Mouse (Mus musculus) C2C12 (cell line): ENCODE data around the gene Gabpb2. TPM values are rescaled to one million over a fixed set of nuclear protein-coding genes. Genes with fewer than 3 reads are reported as not detected.
A peak's percentile ranks its signal among the peaks of the same experiment; 100 is the strongest.
"Not testable (repeated sequence)": the region's sequence is repeated elsewhere in the genome, so short reads cannot be mapped to it uniquely, and the experiment has no call there.

Experiments used
- H3K27me3 ChIP-seq: one replicate; pipeline ENCODE4 v1.6.1; 2011; ENCODE audit not compliant: control insufficient read depth, insufficient read depth, insufficient read length
- H3K36me3 ChIP-seq: one replicate; pipeline ENCODE4 v1.6.1; 2011; ENCODE audit not compliant: control insufficient read depth, insufficient read depth
- H3K4me3 ChIP-seq: one replicate; pipeline ENCODE4 v1.5.1; 2011; ENCODE audit warnings: mild to moderate bottlenecking, control low read depth; ENCODE audit not compliant: poor library complexity, insufficient read depth, severe bottlenecking
- H3K79me2 ChIP-seq: one replicate; pipeline ENCODE4 v1.6.1; 2011; ENCODE audit not compliant: control insufficient read depth, insufficient read depth
- H3K79me3 ChIP-seq: one replicate; pipeline ENCODE4 v1.6.1; 2011; ENCODE audit warnings: low read depth, control low read depth
- H3ac ChIP-seq: one replicate; pipeline ENCODE3; 2011; ENCODE audit warnings: low read depth; ENCODE audit not compliant: control insufficient read depth, insufficient read length
- CEBPB ChIP-seq: IDR thresholded peaks from one replicate; pipeline ENCODE4 v1.6.1; 2011; ENCODE audit warnings: low read depth, mild to moderate bottlenecking, control low read depth, moderate library complexity
- CTCF ChIP-seq: IDR thresholded peaks from one replicate; pipeline ENCODE4 v1.5.1; 2011; ENCODE audit not compliant: control insufficient read depth, insufficient read depth, insufficient read length
- FOSL1 ChIP-seq: IDR thresholded peaks from one replicate; pipeline ENCODE4 v1.8.0; 2011; ENCODE audit warnings: mild to moderate bottlenecking, low read length; ENCODE audit not compliant: poor library complexity, insufficient read depth, severe bottlenecking
- MAX ChIP-seq: IDR thresholded peaks from one replicate; pipeline ENCODE4 v1.6.1; 2011; ENCODE audit warnings: mild to moderate bottlenecking, control low read depth
- MYOD1 ChIP-seq: IDR thresholded peaks from one replicate; pipeline ENCODE4 v1.6.1; 2011; ENCODE audit warnings: low read depth; ENCODE audit not compliant: control insufficient read depth, insufficient read length
- MYOG ChIP-seq: IDR thresholded peaks from one replicate; pipeline ENCODE4 v1.6.1; 2011; ENCODE audit not compliant: control insufficient read depth, insufficient read length; ENCODE audit errors: extremely low read depth
- USF1 ChIP-seq: IDR thresholded peaks from one replicate; pipeline ENCODE4 v1.6.1; 2011; ENCODE audit warnings: low read depth, mild to moderate bottlenecking, control low read depth, moderate library complexity
- polyA plus RNA-seq: library from polyadenylated mRNA; unstranded; fragments of >200 nt; fragmentation: generic; extraction: Trizol; gene quantifications from one replicate; pipeline ENCODE4 v1.2.1, GENCODE M21; 2012; ENCODE audit warnings: missing spikeins

The Gabpb2 gene
- polyA plus RNA-seq, 1 experiment, result 5.7 TPM

DNA sequence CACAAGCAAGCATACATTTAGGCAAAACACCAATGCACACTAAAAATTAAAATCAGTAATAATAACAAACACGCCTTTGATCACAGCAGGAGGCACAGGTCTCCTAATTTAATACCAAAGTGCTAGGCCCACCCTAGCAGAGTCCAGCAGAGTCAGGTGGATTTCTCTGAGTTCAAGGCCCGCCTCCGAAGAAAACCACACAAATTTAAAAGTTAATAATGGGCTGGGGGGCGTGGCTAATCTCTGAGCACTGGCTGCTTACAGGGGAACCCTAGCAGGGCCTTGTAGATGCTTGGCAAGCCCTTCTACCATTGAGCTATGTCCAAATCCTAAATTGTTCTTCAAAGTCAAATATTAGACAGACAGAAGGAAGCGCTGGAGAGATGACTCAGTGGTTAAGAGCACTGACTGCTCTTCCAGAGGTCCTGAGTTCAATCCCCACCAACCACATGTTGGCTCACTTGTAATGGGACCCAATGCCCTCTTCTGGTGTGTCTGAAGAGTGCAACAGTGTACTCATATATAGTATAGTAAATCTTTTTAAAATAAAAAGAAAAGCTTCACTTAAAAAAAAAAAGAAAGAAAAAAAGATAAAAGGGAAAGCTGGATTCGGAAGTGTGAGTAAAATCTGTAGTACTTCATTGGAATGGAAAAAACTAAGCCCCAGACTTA, 886 bp upstream of the Gabpb2 start:
- no peak for TF ChIP-seq CEBPB
- no peak for TF ChIP-seq MAX
- Histone ChIP-seq H3K79me2 (peaks cover 57% of the 10 kb centered on the region), H3K4me3 (no peak overlapping the region), H3ac (no peak overlapping the region), H3K27me3 (no peaks in the 10 kb centered on the region), H3K36me3 (peaks cover 62% of the 10 kb centered on the region), H3K79me3 (peaks cover 27% of the 10 kb centered on the region)

DNA sequence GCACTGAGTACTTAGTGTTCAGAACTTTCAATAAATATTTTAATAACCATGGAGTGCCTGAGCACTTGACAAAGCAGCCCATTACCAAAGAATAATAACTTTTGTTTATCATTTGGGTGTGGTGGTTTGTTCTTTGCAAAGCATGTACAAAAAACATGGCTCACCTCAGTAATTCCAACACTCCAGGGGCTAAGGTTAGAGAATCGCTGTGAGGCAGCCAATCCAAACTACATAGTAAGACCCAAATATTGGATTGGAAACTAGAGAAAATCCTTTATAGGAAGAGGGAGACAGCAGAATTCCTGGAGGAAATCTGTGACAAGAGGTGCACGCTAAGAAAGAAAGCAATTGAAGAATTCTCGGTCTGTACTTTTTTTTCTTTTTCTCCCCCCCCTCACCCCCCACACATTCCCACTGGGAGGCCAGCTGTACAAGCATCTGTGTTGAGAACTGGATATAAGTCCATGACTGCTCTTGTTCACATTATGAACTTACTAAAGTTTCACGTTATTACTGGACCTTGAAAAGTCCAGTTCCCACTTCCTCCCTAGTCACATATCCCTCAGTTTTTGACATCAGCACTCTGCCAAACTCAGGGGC, 961 bp downstream of the Gabpb2 start:
- Histone ChIP-seq H3K36me3 (peaks cover 56% of the 10 kb centered on the region), H3K4me3 (peak overlapping the region; percentile 57), H3ac (peak overlapping the region; percentile 16), H3K27me3 (no peaks in the 10 kb centered on the region), H3K79me2 (peaks cover 45% of the 10 kb centered on the region), H3K79me3 (peaks cover 16% of the 10 kb centered on the region)
- TF ChIP-seq FOSL1 (no peak), MYOD1 (no peak)

DNA sequence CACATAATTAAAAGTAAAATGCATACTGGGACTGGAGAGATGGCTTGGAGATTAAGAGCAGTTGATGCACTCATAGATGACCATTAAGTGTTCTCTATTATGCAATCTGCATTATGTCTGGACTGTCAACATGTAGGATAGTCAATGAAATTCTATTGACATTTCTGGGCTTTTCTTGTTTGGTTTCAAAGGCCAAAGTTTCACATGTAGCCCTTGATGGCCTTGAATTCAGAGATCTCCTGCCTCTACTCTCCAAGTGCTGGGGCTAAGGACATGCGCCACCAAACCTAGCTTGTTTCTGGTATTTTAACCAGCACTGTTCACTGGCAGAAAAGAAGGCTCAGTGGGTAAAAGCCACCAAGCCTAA, 4.1 kb downstream of the Gabpb2 start:
- Histone ChIP-seq H3K79me3 (peaks cover 6% of the 10 kb centered on the region), H3K27me3 (no peaks in the 10 kb centered on the region), H3K4me3 (no peak overlapping the region), H3K79me2 (peaks cover 26% of the 10 kb centered on the region), H3K36me3 (peaks cover 39% of the 10 kb centered on the region), H3ac (no peak overlapping the region)
- TF ChIP-seq MYOG, result no peak
- TF ChIP-seq FOSL1, result no peak
- no peak for TF ChIP-seq CTCF
- no peak for TF ChIP-seq MYOD1
- TF ChIP-seq MAX, result no peak

DNA sequence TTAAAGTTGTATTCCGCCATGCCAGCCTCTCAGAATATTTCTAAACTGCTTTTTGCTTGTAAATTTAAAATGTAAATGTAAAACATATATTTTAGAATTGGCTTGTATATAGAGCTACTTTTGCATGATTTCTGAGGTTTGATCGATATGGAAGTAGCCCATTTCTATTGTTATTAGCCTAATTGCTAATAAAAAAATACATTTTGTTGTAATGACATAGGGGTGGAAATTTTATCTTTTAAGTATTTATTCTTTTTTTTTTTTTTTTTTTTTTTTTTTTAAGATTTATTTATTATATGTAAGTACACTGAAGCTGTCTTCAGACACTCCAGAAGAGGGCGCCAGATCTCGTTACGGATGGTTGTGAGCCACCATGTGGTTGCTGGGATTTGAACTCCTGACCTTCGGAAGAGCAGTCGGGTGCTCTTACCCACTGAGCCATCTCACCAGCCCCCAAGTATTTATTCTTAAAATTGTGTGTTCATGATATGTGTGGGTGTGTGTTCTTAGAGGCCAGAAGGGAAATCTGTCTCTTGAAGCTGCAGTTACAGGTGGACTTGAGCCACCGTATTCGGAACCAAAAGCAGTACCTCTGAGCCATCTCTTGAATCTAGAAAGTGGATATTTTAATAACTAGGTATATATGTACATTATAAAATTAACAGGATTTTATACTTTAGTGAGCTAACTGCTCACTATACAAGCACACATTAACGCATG, 4.7 kb downstream of the Gabpb2 start:
- not testable (repeated sequence) for H3ac ChIP-seq, H3K79me3 ChIP-seq, H3K27me3 ChIP-seq, H3K4me3 ChIP-seq
- Histone ChIP-seq H3K79me2 (peaks cover 26% of the 10 kb centered on the region), H3K36me3 (peaks cover 44% of the 10 kb centered on the region)

DNA sequence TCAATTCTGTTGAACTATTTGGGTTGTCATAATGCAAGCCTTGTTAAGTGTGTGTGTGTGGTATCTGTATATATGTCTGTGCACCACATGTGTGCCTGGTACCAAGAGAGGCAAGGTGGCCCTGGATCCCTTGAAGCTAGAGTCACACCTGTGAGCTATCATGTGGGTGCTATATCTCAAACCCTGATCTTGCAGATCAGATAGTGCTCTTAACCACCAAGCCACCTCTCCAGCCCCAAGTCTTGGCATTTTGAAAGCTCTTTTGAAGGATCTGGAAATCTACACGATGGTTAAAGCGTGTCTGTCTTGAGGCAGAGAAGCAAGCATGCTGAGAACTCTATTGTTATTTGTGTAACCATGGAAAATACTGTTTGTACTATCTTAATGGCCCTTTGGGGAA, 7.1 kb downstream of the Gabpb2 start:
- Histone ChIP-seq H3K36me3 (peaks cover 46% of the 10 kb centered on the region), H3ac (no peak overlapping the region), H3K79me2 (peaks cover 14% of the 10 kb centered on the region), H3K79me3 (peaks cover 4% of the 10 kb centered on the region), H3K27me3 (no peaks in the 10 kb centered on the region), H3K4me3 (no peak overlapping the region)
- no peak for TF ChIP-seq MYOD1
- TF ChIP-seq MYOG, result no peak
- TF ChIP-seq FOSL1, result no peak
- TF ChIP-seq CEBPB, result no peak
- no peak for TF ChIP-seq CTCF
- TF ChIP-seq MAX, result no peak
- TF ChIP-seq USF1, result no peak

DNA sequence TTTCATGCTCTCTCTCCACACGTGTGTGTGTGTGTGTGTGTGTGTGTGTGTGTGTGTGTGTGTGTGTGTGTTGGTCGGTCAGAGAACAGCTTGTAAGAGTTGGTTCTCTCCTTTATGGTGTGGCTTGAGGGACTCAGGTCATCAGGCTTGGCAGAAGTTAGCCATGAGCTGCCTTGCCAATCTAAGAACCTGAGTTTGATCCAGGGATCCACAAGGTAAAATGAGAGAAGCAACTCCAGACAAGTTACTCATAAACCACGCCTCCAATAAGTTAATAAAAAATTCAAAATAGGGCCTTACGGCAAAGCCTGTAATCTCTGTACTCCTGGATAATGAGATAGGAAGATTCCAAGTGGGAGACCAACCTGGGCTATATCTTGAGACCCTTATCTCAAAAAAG, 9.4 kb downstream of the Gabpb2 start:
- Histone ChIP-seq H3ac (no peak overlapping the region), H3K79me3 (peaks cover 2% of the 10 kb centered on the region), H3K27me3 (no peaks in the 10 kb centered on the region), H3K79me2 (peaks cover 6% of the 10 kb centered on the region), H3K36me3 (peaks cover 57% of the 10 kb centered on the region), H3K4me3 (no peak overlapping the region)
- TF ChIP-seq FOSL1, result no peak
- no peak for TF ChIP-seq CTCF
- TF ChIP-seq USF1, result no peak
- TF ChIP-seq MYOD1, result no peak
